Mouse (Mus musculus) bone marrow, adult 2 months (tissue): ENCODE results near the gene Trp53. TPM values are rescaled to one million over a fixed set of nuclear protein-coding genes. Genes with fewer than 3 reads are reported as not detected.
"Not testable (repeated sequence)": the region's sequence is repeated elsewhere in the genome, so short reads cannot be mapped to it uniquely, and the experiment has no call there.

Experiments used
- H3K27ac ChIP-seq: fragments of 200-500 bp; 2 replicates; pipeline ENCODE4 v1.5.1; 2012; ENCODE audit warnings: low read depth, mild to moderate bottlenecking, control low read depth, inconsistent platforms, low read length; ENCODE audit not compliant: control insufficient read depth, poor library complexity, insufficient read depth
- H3K4me1 ChIP-seq: fragments of 200-500 bp; 2 replicates; pipeline ENCODE4 v1.6.1; 2011; ENCODE audit warnings: low read length; ENCODE audit not compliant: control insufficient read depth, insufficient read depth
- H3K4me3 ChIP-seq: fragments of 200-500 bp; replicated peaks from 2 replicates; pipeline ENCODE3; 2011; ENCODE audit warnings: mild to moderate bottlenecking, low read depth, low read length, control low read depth; ENCODE audit not compliant: control insufficient read depth
- CTCF ChIP-seq: fragments of 200-500 bp; IDR thresholded peaks from 2 replicates; pipeline ENCODE4 v1.5.1; 2011; ENCODE audit warnings: low read length, control low read depth; ENCODE audit not compliant: control insufficient read depth, insufficient read depth
- POLR2A ChIP-seq: fragments of 200-500 bp; IDR thresholded peaks from 2 replicates; pipeline ENCODE4 v1.6.1; 2011; ENCODE audit warnings: low read depth, mild to moderate bottlenecking, control low read depth, low read length, borderline replicate concordance; ENCODE audit not compliant: control insufficient read depth
- WGBS: fragments of 180-500 bp; shearing (Covaris S2); methylation state at CpG from one replicate; pipeline ENCODE4 v1.1.7; 2018; 5-methylcytosine and 5-hydroxymethylcytosine counted together
- polyA plus RNA-seq: library from polyadenylated mRNA; stranded (reverse); fragments of >200 nt; gene quantifications from 2 replicates; pipeline ENCODE4 v1.2.4, GENCODE M21; 2011; ENCODE audit warnings: low replicate concordance; ENCODE audit not compliant: missing spikeins, insufficient read depth, insufficient read length

Trp53 gene
- polyA plus RNA-seq, 1 experiment, result 71.7 TPM

DNA sequence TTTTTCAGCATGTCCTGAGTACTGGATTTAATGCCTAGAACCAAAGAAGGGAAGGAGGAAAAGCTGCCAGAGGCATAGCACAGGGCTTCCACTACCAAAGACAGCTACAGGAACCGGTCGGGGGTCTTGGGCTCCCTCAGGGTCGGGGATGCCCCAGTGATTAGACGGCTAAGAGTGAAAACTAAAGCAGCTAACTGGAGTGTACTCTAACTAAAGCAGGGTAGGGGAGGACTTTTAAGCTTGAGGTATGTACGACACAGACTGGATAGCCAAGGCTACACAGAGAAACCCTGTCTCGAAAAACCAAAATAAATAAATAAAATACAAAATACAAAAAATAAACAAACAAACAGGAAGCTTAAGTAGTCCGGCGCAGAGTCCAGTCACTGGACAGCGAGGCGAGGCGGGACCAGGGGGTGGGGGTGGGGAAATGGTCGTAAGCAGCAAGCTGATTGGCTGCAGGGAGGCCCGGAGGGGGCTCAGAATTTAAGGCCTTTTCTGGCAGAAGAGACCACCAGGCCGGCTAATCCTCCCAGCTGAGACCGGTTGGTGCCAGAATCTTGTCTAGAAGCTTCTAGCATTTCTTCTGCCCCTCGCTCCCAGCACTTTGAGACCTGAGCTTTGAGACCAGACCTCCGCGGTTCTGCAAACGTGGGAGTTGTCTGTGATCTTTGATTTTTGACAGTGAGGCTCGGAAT, 41.6 kb downstream of the Trp53 start, which contains the start of gene Sat2:
Sat2 (plus strand) TSS at position 454 of the 698 bp plus-strand sequence.
- Histone ChIP-seq H3K27ac (no peak within 1 kb of the TSS), H3K4me1 (no peaks in the 10 kb centered on the region)
- 12% methylated on average over 20 of the region's 20 CpGs for whole genome bisulfite sequencing

DNA sequence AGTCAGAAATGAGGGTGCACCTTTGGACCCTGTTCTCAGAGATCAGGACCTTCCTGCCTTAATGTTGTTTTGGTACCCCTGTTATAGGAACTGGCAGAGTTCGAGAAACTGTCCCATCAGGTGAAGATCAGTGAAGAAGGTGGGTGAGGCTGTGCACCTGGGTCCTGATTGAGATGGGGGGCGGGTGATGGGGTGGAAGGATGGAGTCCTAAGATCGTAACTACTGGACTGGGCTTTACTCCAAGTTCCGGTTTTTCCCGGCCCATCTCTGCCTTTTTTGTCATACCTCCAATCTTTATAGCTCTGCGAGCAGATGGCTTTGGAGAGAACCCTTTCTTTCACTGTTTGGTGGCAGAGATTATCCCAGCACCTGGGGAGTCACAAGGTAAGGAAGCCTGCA, 42.2 kb downstream of the Trp53 start:
- H3K27ac ChIP-seq, result no peak overlapping the region
- WGBS, result 57% methylated on average over 6 of the region's 6 CpGs
- no peak for TF ChIP-seq CTCF
- no peak for TF ChIP-seq POLR2A
- no peaks in the 10 kb centered on the region for H3K4me1 ChIP-seq
- H3K4me3 ChIP-seq, result no peak overlapping the region

More for the DNA sequence above, 41.6 kb downstream of the Trp53 start, which contains the start of gene Sat2:
- no peak for TF ChIP-seq CTCF
- no peak for TF ChIP-seq POLR2A
- H3K4me3 ChIP-seq, result peak within 1 kb of the TSS; percentile 24

DNA sequence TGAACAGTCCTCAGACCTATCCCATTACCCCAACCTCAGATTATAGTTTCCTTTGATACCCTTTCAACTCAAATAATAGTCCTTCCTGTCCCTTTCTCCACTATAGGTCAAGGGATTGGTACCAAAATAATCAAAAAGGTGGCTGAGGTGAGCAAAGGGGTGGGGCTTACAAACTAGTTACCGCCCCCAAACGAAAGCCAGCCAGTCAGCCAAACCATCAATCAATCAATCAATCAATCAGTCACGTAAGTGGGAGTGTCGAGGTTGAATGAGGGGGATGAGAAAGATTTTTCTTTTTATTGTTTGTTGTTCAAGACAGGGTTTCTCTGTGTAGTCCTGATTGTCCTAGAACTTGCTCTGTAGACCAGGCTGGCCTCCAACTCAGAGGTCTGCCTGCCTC, 42.8 kb downstream of the Trp53 start:
- no peak overlapping the region for H3K4me3 ChIP-seq
- no peak overlapping the region for H3K27ac ChIP-seq
- TF ChIP-seq CTCF (no peak), POLR2A (no peak)
- WGBS, result 77% methylated on average over 4 of the region's 4 CpGs
- H3K4me1 ChIP-seq, result no peaks in the 10 kb centered on the region

DNA sequence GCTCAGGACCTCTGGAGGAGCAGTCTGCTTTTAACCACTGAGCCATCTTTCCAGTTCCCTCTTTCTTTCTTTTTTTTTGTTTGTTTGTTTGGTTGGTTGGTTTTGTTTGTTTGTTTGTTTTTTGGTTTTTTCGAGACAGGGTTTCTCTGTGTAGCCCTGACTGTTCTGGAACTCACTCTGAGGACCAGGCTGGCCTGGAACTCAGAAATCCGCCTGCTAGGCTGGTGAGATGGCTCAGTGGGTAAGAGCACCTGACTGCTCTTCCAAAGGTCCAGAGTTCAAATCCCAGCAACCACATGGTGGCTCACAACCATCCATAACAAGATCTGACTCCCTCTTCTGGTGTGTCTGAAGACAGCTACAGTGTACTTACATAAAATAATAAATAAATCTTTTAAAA, 44.2 kb downstream of the Trp53 start:
- H3K27ac ChIP-seq, result not testable (repeated sequence)
- WGBS, result 71% methylated on average over 2 of the region's 2 CpGs

DNA sequence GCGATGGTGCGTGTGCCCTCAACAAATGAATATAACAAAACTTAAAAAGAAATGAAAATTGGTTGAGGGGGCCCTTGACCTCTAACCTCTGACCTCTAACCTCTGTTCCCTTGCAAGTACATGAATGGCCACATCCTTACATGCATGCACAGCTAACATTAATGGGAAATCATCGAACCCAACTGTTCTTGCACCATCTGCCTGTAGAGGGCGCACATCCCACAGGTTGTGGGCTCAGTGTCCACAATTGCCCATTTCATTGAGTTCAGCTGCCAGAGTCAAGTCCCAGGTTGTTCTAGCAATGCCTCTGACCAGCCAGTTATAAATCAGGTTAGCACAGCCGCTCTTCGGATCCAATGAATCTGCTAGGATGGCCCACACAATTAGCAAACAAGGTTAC, 48.1 kb downstream of the Trp53 start:
- no peak overlapping the region for H3K4me3 ChIP-seq
- no peak overlapping the region for H3K27ac ChIP-seq
- no peaks in the 10 kb centered on the region for H3K4me1 ChIP-seq
- TF ChIP-seq CTCF, result peak; percentile 99
- no peak for TF ChIP-seq POLR2A
- WGBS, result 38% methylated on average over 6 of the region's 6 CpGs

More for the DNA sequence above, 44.2 kb downstream of the Trp53 start:
- H3K4me1 ChIP-seq, H3K4me3 ChIP-seq: not testable (repeated sequence)

DNA sequence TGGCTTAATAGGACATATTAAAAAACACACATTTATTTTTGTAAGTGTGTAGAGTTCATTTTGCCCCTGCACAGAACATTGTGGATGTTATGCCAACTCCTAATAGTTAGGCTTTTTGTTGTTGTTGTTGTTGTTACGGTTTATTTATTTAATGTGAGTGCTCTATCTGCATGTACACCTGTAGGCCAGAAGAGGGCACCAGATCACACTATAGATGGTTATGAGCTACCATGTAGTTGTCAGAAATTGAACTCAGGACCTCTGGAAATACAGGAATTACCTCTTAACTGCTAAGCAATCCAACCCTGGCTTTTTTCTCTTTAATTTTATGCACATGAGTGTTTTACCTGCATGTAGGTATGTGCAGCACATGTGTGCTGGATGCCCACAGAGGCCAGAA, 49.6 kb downstream of the Trp53 start:
- Histone ChIP-seq H3K4me3 (no peak overlapping the region), H3K27ac (no peak overlapping the region), H3K4me1 (peaks cover 1% of the 10 kb centered on the region; the same call in 1 of the 2 replicates)
- TF ChIP-seq POLR2A (no peak), CTCF (peak; percentile 19)
- WGBS, result 51% methylated on average over 1 of the region's 1 CpGs

DNA sequence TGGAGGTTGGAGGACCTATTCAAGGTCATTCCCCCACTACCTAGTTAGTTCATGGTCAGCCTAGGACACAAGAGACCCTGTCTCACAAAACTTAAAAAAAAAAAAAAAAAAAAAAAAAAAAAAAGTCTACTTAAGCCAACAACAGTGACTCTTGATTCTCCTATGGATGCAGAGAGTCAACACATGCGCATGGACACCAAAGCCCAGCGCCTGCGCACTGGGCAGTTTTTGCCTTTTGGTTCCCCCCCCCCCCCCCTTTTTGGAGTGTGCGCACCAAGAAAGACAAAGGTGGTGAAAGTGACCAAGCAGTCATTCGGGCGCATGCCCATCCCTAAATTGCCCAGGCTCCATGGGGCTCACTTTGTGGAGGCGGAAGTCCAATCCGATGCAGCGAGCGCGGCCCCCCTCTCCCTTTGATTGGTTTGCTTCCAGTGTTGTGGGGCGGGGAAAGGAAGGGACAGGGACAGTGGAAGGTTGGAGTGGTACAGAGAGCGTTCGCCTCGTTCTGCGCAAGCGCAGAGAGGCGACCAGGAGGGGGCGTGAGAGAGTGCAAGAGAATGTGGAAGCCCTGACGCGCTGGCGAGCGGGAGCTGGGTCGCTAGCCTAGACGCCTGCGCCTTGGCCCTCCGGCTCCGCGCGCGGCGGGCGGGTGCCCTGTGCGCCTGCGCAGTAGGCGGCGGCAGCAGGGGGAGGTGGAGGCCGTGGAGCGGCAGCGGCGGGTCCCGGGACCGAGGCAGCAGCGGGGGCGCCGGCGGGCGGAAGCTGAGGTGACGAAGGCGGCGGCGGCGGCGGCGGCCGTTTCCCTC, 52.3 kb downstream of the Trp53 start, which contains the start of gene Fxr2:
Fxr2 (plus strand) TSS at position 707 of the 806 bp plus-strand sequence.
- WGBS, result under 1% methylated on average over 55 of the region's 56 CpGs
- TF ChIP-seq CTCF (peak; percentile 90), POLR2A (peak; percentile 60; the same call in 1 of the 2 replicates)

DNA sequence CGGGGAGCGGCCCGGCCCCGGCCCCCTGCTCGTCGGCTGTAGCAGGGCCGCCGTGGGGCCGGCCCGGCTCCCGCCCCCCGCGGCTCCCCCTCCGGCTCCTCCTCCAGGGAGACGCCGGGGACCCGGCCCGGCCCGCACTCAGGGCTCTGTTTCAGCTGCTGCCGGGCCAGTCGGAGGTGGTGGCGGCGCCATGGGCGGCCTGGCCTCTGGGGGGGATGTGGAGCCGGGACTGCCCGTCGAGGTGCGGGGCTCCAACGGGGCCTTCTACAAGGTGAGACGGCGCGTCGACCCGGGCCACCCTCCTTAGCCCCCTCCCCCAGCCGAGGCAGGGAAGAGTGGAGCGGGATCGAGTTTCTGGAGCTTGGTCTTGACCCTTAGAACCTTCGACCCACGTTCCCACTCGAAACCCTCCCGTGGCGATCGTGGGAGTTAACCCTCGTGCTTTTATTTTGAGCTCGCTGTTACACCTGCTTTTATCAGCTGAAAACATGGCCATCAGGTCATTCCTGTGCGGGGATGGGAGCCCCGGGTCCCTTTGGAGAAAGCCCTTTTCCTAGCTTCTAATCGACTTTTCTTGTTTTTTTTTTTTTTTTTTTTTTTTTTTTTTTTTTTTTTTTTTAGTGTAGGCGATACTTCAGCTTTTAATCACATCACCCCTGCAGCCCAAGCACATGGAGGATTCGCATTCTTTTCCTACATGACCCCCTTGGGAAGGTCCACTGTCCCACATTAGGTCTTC, 53.1 kb downstream of the Trp53 start:
- Histone ChIP-seq H3K27ac (peak overlapping the region; percentile 87), H3K4me3 (peak overlapping the region; percentile 99), H3K4me1 (peaks cover 1% of the 10 kb centered on the region; the same call in 1 of the 2 replicates)
- WGBS, result under 1% methylated on average over 48 of the region's 50 CpGs
- no peak for TF ChIP-seq POLR2A
- no peak for TF ChIP-seq CTCF

More for the DNA sequence above, 52.3 kb downstream of the Trp53 start, which contains the start of gene Fxr2:
- peak within 1 kb of the TSS; percentile 99 for H3K4me3 ChIP-seq
- H3K27ac ChIP-seq, result peak within 1 kb of the TSS; percentile 87
- H3K4me1 ChIP-seq, result peaks cover 1% of the 10 kb centered on the region; the same call in 1 of the 2 replicates
